Mouse (Mus musculus): ENCODE data around the gene Gpr107.

Gene Gpr107

GRCm38 (mm10) chr2:31200051-31200450 is 47.9 kb downstream of the Gpr107 start:
- DNase-seq (ENCODE audit: low read depth): no peak

DNA sequence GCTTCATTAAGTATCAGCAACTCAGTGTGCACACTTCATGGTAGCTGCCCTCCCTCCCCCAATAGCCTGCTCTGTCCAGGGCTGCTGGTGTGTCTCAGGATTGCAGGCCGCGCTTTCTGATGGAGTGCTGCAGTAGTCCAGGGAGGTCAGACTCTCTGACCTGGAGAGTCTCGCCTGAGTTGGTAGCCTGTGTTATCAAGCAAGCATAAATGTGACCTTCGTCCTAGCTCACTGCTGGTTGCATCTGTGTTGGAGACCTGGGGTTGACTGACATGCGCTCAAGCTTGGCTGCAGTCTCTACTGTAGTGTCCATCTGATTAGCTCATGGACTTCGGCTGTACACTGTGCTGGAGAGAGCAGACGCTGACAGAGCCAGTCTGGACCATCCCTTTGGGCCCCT is 49.7 kb downstream of the Gpr107 start:
- no peak for DNase-seq (ENCODE audit: low read depth)

- DNase-seq (ENCODE audit: low read depth): no peak
These were observed 50.2 kb downstream of the Gpr107 start for GRCm38 (mm10) chr2:31202357-31202756.

DNA sequence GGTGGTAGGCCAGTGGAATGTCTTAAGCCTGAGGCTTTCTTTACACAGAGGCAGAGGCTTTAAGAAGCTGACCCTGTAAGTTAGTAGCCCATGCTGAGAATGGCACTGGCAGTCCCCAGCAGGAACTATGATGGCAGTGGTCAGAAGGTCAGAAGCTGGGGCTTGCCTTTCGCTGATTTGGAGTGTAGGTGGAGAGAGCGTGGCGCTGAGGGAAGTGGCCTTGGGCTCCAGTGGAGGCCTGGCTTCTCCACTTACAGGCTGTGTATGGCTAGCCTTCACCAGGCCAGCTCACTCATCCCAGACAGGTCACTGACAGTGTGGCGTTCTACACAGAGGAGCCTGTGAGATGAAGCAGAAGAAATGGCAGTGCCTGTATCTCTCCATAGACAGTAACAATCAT is 50.8 kb downstream of the Gpr107 start:
- no peak for DNase-seq (ENCODE audit: low read depth)

DNA sequence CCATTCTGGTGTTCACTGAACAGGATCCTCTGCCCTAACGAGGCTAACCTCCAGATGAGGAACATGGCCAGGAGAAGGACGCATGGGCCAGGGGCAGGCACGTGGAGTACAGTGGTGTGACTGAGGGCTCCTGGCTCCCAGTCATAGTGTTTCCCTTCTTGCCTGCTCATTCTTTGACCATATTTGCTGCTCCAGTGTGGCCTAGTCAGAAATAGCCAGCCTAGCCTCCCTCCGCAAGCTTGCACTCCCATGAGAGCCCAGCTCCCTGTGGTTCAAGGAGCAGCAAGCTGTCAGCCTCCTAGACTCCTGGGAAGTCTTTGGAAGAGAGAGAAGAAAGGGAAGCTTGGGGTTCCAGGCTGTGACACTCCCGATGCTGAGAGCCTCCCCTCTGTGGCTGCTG is 52.6 kb downstream of the Gpr107 start:
- no peak for DNase-seq (ENCODE audit: low read depth)

GRCm38 (mm10) chr2:31206211-31206610 is 54.1 kb downstream of the Gpr107 start:
- DNase-seq (ENCODE audit: low read depth): no peak

GRCm38 (mm10) chr2:31206882-31207281 is 54.8 kb downstream of the Gpr107 start:
- no peak for DNase-seq (ENCODE audit: low read depth)

GRCm38 (mm10) chr2:31208544-31209142 is 56.5 kb downstream of the Gpr107 start:
- DNase-seq (ENCODE audit: low read depth): no peak

DNA sequence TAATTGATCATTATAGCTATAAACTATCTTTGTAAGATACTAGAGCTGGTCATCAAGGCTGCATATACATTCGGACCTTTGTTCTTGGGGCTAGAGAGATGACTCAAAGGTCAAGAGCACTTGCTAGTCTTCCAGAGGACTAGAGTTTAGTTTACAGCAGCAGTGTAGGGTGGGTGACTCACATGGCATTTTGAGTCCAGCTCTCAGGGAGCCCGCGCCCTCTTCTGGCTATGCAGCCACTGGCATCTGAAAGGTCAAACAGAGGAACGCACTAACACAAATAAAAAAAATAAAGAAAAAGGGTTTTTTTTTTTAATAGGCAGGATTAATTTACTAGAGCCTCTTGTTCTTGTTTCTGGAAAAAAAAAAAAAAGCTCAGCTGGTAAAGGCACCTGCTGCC is 57.4 kb downstream of the Gpr107 start:
- no peak for DNase-seq (ENCODE audit: low read depth)

- no peak for DNase-seq (ENCODE audit: low read depth)
These were observed 58.2 kb downstream of the Gpr107 start for GRCm38 (mm10) chr2:31210144-31210847.

DNA sequence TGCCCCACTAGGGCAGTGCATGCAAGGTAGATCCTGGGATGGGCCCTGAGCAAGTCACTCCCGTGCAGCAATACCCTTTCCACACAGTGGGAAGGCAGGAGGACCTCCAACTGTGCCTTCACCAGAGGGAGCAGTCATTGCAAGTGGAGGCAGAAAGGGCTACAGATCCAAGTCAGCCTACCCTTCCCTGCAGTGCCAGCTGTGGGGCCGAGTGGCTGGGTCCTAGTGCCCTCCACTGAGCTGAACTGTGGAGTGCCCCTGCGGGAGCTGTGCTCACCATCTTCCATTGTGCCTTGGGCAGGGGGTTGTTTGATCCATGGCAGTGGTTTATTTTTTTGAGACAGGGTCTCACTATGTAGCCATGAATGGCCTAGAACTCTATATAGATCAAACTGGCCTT is 59.1 kb downstream of the Gpr107 start:
- no peak for DNase-seq (ENCODE audit: low read depth)

DNA sequence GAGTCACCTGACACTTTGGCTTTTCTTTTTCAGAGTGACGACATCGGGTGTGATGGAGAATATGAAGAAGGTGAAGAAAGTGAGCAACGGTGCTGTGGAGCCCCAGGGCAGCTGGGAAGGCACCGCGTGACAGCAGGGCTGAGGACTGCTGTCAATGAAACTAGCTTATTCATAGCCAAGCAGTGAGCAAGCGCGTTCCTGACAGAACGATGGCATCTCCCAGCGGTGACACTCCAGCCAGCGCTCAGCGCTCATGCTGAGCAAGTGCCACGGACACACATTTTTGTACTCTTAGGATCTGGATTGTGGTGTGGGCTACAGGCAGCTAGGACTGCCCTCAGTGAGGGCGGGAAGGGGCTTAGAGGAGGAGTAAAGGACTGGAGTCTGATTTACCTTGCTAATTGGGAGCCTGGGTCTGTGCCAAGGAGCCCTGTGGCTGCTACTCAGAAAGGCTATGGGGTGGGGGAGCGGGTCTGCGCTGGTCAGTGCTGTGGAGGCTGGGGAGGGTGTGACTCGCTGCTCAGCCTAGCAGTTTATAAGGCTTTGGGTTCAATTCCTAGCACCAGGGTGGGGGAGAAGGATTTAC is 62.2 kb downstream of the Gpr107 start:
- DNase-seq (ENCODE audit: low read depth): no peak

- no peak for DNase-seq (ENCODE audit: low read depth)
These were observed 66.5 kb downstream of the Gpr107 start for GRCm38 (mm10) chr2:31218611-31219010.

GRCm38 (mm10) chr2:31219470-31219869 is 67.4 kb downstream of the Gpr107 start:
- DNase-seq (ENCODE audit: low read depth): no peak

GRCm38 (mm10) chr2:31220844-31221243 is 68.7 kb downstream of the Gpr107 start:
- no peak for DNase-seq (ENCODE audit: low read depth)

- no peak for DNase-seq (ENCODE audit: low read depth)
These were observed 69.5 kb downstream of the Gpr107 start for GRCm38 (mm10) chr2:31221582-31221981.

DNA sequence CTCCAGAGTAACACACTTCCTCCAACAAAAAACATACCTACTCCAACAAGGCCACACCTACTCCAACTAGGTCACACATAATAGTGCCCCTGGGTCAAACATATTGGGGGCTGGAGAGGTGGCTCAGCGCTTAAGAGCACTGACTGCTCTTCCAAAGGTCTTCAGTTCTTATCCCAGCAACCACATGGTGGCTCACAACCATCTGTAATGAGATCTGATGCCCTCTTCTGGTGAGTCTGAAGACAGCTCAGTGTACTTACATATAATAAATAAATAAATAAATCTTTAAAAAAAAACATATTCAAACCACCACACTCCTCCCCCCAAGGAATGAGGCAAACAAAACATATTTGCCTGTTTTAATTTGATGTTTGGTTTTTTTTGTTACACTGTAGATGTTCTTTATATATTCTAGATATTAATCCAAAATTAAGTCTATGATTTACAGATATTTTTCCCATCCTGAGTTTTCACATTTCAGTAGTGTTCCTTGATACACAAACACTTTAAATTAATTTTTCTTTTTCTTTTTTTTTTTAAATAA is 76.7 kb downstream of the Gpr107 start:
- no peak for DNase-seq (ENCODE audit: low read depth)

DNA sequence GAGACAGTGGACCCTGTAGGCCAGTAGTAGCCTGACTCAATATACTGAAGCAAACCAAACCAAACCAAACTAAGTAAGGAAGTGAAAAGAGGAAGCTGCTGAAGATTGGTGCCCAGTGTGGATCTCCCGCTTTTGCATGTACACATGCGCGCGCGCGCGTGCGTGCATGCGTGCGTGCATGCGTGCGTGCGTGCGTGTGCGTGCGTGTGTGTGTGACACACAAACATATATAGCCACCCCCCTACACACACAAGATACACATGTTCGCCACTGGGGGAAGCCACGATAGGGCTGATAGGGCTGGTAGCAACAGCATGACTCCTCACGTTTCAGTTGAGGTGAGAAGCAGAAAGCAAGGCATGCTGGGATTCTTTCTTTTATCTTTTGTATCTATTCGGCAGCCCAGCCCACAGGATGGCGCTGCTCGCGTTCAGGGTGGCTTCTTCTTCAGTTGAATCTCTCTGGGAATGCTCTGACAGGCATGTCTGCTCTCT is 87.1 kb downstream of the Gpr107 start:
- peak; percentile 64 for DNase-seq (ENCODE audit: low read depth)

DNA sequence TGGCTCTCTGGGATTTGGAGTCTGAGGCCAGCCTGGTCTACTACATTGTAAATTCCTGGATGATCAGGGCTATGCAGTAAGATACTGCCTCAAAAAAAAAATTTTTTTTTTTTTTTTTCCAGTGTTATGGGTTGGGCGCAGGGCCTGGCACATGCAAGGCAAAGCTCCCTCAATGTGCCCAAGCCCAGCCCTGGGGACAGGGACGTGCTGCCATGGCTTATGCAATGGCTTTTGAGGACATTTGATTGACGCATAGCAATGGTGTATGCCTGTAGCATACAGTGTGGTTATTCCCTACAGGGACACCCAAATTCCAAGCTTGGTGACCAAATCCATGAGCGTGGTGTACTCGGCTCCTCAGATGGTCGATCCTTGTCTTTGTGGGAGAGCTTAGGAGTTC is 87.7 kb downstream of the Gpr107 start:
- DNase-seq (ENCODE audit: low read depth): no peak

DNA sequence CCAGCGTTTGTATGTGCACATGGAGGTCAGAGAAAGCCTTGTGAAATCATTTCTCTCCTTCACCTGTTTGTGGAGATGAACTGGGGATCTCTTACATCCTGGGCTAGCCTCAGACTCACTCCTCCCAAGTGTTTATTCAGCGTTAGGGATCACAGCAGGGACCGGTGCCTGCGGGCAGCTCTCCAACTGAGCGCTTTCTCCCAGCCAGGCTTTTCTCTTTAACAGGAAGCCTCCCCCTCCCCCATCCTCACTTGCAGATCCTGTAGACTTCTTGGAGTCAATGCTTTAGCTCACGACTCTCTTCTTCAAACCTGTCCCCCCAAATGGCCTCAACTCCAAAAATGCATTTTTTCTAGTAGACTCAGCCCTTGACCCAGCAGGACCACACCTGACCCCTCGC is 89.5 kb downstream of the Gpr107 start:
- no peak for DNase-seq (ENCODE audit: low read depth)

DNA sequence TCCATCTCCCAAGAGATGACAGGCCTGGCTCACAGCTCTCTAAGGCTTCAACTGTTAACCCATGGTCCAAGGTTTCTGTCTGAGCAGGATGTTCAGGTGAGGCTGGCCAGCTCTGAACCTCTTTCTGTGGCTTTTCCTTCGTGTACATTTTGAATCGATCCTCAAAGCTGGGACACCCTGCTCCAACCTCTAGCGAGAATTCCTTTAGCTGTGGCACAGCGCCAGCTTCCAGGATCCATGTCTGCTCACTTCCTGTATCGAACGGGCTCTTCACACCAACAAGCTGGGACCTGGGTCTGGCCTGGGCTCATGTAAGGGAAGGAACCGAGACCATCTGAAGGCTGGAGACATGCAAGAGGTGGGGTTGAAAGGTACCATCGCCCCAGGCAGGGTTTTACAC is 92.1 kb downstream of the Gpr107 start:
- DNase-seq (ENCODE audit: low read depth): no peak

DNA sequence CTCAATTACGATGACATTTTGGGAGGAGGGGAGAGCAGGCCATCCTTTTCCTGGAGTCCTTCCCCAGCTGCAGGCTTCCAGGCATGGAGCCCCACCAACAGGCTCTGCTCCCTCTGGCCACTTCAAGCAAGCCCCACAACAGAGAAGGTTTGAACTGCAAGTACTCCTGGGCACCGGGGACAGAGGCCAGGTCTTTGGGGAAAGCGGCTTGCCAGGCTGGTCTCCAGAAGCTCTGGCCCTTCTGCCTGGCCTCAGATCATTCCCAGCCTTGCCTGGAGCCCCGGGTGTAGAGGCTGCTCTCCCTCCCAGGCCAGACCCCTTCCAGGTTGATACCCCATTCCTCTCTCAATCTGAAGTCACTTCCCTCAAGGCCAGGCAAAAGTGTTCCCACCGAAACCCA is 92.9 kb downstream of the Gpr107 start:
- no peak for DNase-seq (ENCODE audit: low read depth)

GRCm38 (mm10) chr2:31245491-31246141 is 93.5 kb downstream of the Gpr107 start, which contains the start of gene Ncs1:
Gene Ncs1, plus strand, starts transcription at chr2:31245823.
- DNase-seq (ENCODE audit: low read depth): peak; percentile 59
